Mouse (Mus musculus) forebrain, postnatal 0 days (tissue): ENCODE results near the gene Hipk4. TPM values are rescaled to one million over a fixed set of nuclear protein-coding genes. Genes with fewer than 3 reads are reported as not detected.
"Not testable (repeated sequence)": the region's sequence is repeated elsewhere in the genome, so short reads cannot be mapped to it uniquely, and the experiment has no call there.

Experiments used
- ATAC-seq: fragments of 200-750 bp; cut with Nextera tagmentation; 2 replicates; pipeline ENCODE4 v1.8.0; 2017; ENCODE audit warnings: mild to moderate bottlenecking, moderate library complexity
- DNase-seq: peaks from one replicate; pipeline ENCODE4 v3.0.0-alpha.2; 2015
- H3K27ac ChIP-seq: fragments of 300-500 bp; sonication (generic); 2 replicates; pipeline ENCODE4 v1.5.1; 2014; ENCODE audit warnings: low read depth, mild to moderate bottlenecking, antibody characterized with exemption, low read length, moderate library complexity, mixed read lengths
- H3K27me3 ChIP-seq: fragments of 300-500 bp; sonication (generic); 2 replicates; pipeline ENCODE4 v1.6.1; 2014; ENCODE audit warnings: mild to moderate bottlenecking, low read length, mixed read lengths; ENCODE audit not compliant: insufficient read depth
- H3K36me3 ChIP-seq: fragments of 300-500 bp; sonication (generic); 2 replicates; pipeline ENCODE4 v1.6.1; 2014; ENCODE audit warnings: mild to moderate bottlenecking, moderate library complexity; ENCODE audit not compliant: insufficient read depth
- H3K4me1 ChIP-seq: fragments of 300-500 bp; sonication (generic); 2 replicates; pipeline ENCODE4 v1.6.1; 2014; ENCODE audit warnings: antibody characterized with exemption; ENCODE audit not compliant: insufficient read depth
- H3K4me2 ChIP-seq: fragments of 300-500 bp; sonication (generic); 2 replicates; pipeline ENCODE4 v1.6.1; 2014; ENCODE audit warnings: low read depth, mild to moderate bottlenecking, moderate library complexity
- H3K4me3 ChIP-seq: fragments of 300-500 bp; sonication (generic); 2 replicates; pipeline ENCODE4 v1.5.1; 2014; ENCODE audit warnings: low read depth, low read length, mixed read lengths
- H3K9ac ChIP-seq: fragments of 300-500 bp; sonication (generic); 2 replicates; pipeline ENCODE4 v1.6.1; 2014; ENCODE audit warnings: mild to moderate bottlenecking
- H3K9me3 ChIP-seq: fragments of 300-500 bp; sonication (generic); 2 replicates; pipeline ENCODE4 v1.6.1; 2016; ENCODE audit warnings: low read length
- CTCF ChIP-seq: sonication (generic); IDR thresholded peaks from 2 replicates; pipeline ENCODE4 v1.5.1; 2016; ENCODE audit warnings: antibody characterized with exemption, control low read depth, low read depth
- WGBS: fragments of 180-500 bp; shearing (Covaris S2); extraction: QIAGEN DNeasy Blood & Tissue Kit; methylation state at CpG from one replicate; pipeline ENCODE4 v1.1.7; 2014; 5-methylcytosine and 5-hydroxymethylcytosine counted together
- polyA plus RNA-seq: library from polyadenylated mRNA; unstranded; fragments of >200 nt; fragmentation: Nextera tagmentation; extraction: Ambion mirVana; gene quantifications from 2 replicates; pipeline ENCODE4 v1.2.1, GENCODE M21; 2015
- total RNA-seq: library from RNA; depleted of rRNA; stranded (reverse); fragments of >200 nt; gene quantifications from 2 replicates; pipeline ENCODE4 v1.2.3, GENCODE M21; 2014

The Hipk4 gene
- total and polyA plus RNA-seq, 2 experiments from 2014 or later, result 0.27 to 0.95 TPM

- H3K36me3 ChIP-seq, result no peaks in the 10 kb centered on the region
- peaks cover 5% of the 10 kb centered on the region; the same call in 1 of the 2 replicates for H3K4me1 ChIP-seq
- no peaks in the 10 kb centered on the region for H3K9me3 ChIP-seq
- H3K4me3 ChIP-seq, result peak overlapping the region; percentile 82
- H3K27ac ChIP-seq, result peak overlapping the region; percentile 90
- ATAC-seq, result no peak
- H3K4me2 ChIP-seq, result peak overlapping the region; percentile 57
- no peaks in the 10 kb centered on the region for H3K27me3 ChIP-seq
- H3K9ac ChIP-seq, result peak overlapping the region; percentile 83
- no peak for DNase-seq
- no peak for TF ChIP-seq CTCF
- 7% methylated on average over 13 of the region's 13 CpGs for WGBS
Observed at GRCm38 (mm10) chr7:27487740-27488268, 35.3 kb upstream of the Hipk4 start.

GRCm38 (mm10) chr7:27489270-27489869 lies 33.7 kb upstream of the Hipk4 start:
- H3K4me2 ChIP-seq, result no peak overlapping the region
- no peaks in the 10 kb centered on the region for H3K36me3 ChIP-seq
- DNase-seq (no peak), ATAC-seq (no peak)
- peaks cover 5% of the 10 kb centered on the region; the same call in 1 of the 2 replicates for H3K4me1 ChIP-seq
- no peak for TF ChIP-seq CTCF
- no peak overlapping the region for H3K27ac ChIP-seq
- no peaks in the 10 kb centered on the region for H3K9me3 ChIP-seq
- H3K4me3 ChIP-seq, result no peak overlapping the region
- no peak overlapping the region for H3K9ac ChIP-seq
- H3K27me3 ChIP-seq, result no peaks in the 10 kb centered on the region
- 88% methylated on average over 25 of the region's 25 CpGs for WGBS

GRCm38 (mm10) chr7:27490227-27490542 lies 32.9 kb upstream of the Hipk4 start:
- Histone ChIP-seq H3K4me2 (peak overlapping the region; percentile 48), H3K27me3 (no peaks in the 10 kb centered on the region), H3K4me3 (peak overlapping the region; percentile 31), H3K27ac (0 out of 2 replicates have a peak overlapping the region, but pooled peaks have one; percentile 40), H3K4me1 (peaks cover 5% of the 10 kb centered on the region; the same call in 1 of the 2 replicates), H3K9me3 (no peaks in the 10 kb centered on the region), H3K9ac (peak overlapping the region; percentile 37), H3K36me3 (no peaks in the 10 kb centered on the region)
- WGBS, result 42% methylated on average over 4 of the region's 4 CpGs
- ATAC-seq, result no peak
- no peak for TF ChIP-seq CTCF
- no peak for DNase-seq

- H3K36me3 ChIP-seq, result no peaks in the 10 kb centered on the region
- 0 out of 2 replicates have a peak overlapping the region, but pooled peaks have one; percentile 40 for H3K27ac ChIP-seq
- H3K4me1 ChIP-seq, result peaks cover 5% of the 10 kb centered on the region; the same call in 1 of the 2 replicates
- H3K27me3 ChIP-seq, result no peaks in the 10 kb centered on the region
- peak overlapping the region; percentile 48 for H3K4me2 ChIP-seq
- 5% methylated on average over 30 of the region's 33 CpGs for WGBS
- peak overlapping the region; percentile 31 for H3K4me3 ChIP-seq
- TF ChIP-seq CTCF, result peak; percentile 52
- no peaks in the 10 kb centered on the region for H3K9me3 ChIP-seq
- H3K9ac ChIP-seq, result peak overlapping the region; percentile 37
- peak; percentile 66 for DNase-seq
- ATAC-seq, result no peak
Observed at GRCm38 (mm10) chr7:27490543-27491329, 32.3 kb upstream of the Hipk4 start.

GRCm38 (mm10) chr7:27491856-27492255 lies 31.2 kb upstream of the Hipk4 start:
- Histone ChIP-seq H3K4me3 (no peak overlapping the region), H3K9me3 (no peaks in the 10 kb centered on the region), H3K4me1 (no peaks in the 10 kb centered on the region), H3K4me2 (no peak overlapping the region), H3K27ac (no peak overlapping the region), H3K36me3 (no peaks in the 10 kb centered on the region), H3K27me3 (no peaks in the 10 kb centered on the region), H3K9ac (no peak overlapping the region)
- 75% methylated on average over 7 of the region's 7 CpGs for WGBS
- no peak for ATAC-seq
- no peak for DNase-seq
- no peak for TF ChIP-seq CTCF

GRCm38 (mm10) chr7:27493022-27493421 lies 30.0 kb upstream of the Hipk4 start:
- 76% methylated on average over 3 of the region's 3 CpGs for WGBS
- ATAC-seq (no peak), DNase-seq (no peak)
- no peak overlapping the region for H3K27ac ChIP-seq
- H3K36me3 ChIP-seq, result no peaks in the 10 kb centered on the region
- H3K9ac ChIP-seq, result no peak overlapping the region
- H3K4me3 ChIP-seq, result no peak overlapping the region
- H3K4me2 ChIP-seq, result no peak overlapping the region
- no peak for TF ChIP-seq CTCF
- H3K27me3 ChIP-seq, result no peaks in the 10 kb centered on the region
- no peaks in the 10 kb centered on the region for H3K9me3 ChIP-seq
- no peaks in the 10 kb centered on the region for H3K4me1 ChIP-seq

- Histone ChIP-seq H3K36me3 (no peaks in the 10 kb centered on the region), H3K4me1 (no peaks in the 10 kb centered on the region), H3K9ac (no peak overlapping the region), H3K27me3 (no peaks in the 10 kb centered on the region), H3K9me3 (no peaks in the 10 kb centered on the region), H3K4me2 (no peak overlapping the region), H3K27ac (no peak overlapping the region), H3K4me3 (no peak overlapping the region)
- ATAC-seq, result no peak
- 87% methylated on average over 5 of the region's 5 CpGs for WGBS
- no peak for DNase-seq
- no peak for TF ChIP-seq CTCF
Observed at GRCm38 (mm10) chr7:27493450-27493849, 29.6 kb upstream of the Hipk4 start.

- H3K27me3 ChIP-seq, H3K9ac ChIP-seq, ATAC-seq, H3K4me1 ChIP-seq, H3K36me3 ChIP-seq, H3K9me3 ChIP-seq, H3K4me2 ChIP-seq, H3K4me3 ChIP-seq, DNase-seq, H3K27ac ChIP-seq: not testable (repeated sequence)
- 94% methylated on average over 9 of the region's 9 CpGs for WGBS
Observed at GRCm38 (mm10) chr7:27494659-27495367, 28.3 kb upstream of the Hipk4 start.
